Mouse (Mus musculus): ENCODE measurements at regions not wholly inside any gene's neighbourhood (a gene's known extent, or its start where the extent isn't known, plus 50 kb on each side); places are given as distances from the start of the nearest gene placed in this dataset.
A peak's percentile ranks its signal among the peaks of the same experiment; 100 is the strongest.

GRCm38 (mm10) chr2:11416122-11416521 lies 137.8 kb downstream of the Pfkfb3 start:
- no peak for DNase-seq (ENCODE audit: low spot score)

- no peak for DNase-seq (ENCODE audit: low spot score)
Measured at GRCm38 (mm10) chr2:11412521-11412920, 141.4 kb downstream of the Pfkfb3 start.

- DNase-seq (ENCODE audit: low spot score): no peak
Measured at GRCm38 (mm10) chr2:11408497-11408896, 145.4 kb downstream of the Pfkfb3 start.

- no peak for DNase-seq (ENCODE audit: low spot score)
Measured at GRCm38 (mm10) chr2:11406103-11406615, 147.7 kb downstream of the Pfkfb3 start.

- DNase-seq (ENCODE audit: low spot score): no peak
Measured at GRCm38 (mm10) chr2:11402218-11402848, 151.5 kb downstream of the Pfkfb3 start.

- no peak for DNase-seq (ENCODE audit: low spot score)
Measured at GRCm38 (mm10) chr2:11399411-11399810, 154.5 kb downstream of the Pfkfb3 start.

GRCm38 (mm10) chr2:11398949-11399348 lies 154.9 kb downstream of the Pfkfb3 start:
- DNase-seq (ENCODE audit: low spot score): no peak

- DNase-seq (ENCODE audit: low spot score): no peak
Measured at GRCm38 (mm10) chr2:11398391-11398790, 155.5 kb downstream of the Pfkfb3 start.

GRCm38 (mm10) chr2:11396835-11397234 lies 157.0 kb downstream of the Pfkfb3 start:
- no peak for DNase-seq (ENCODE audit: low spot score)

GRCm38 (mm10) chr2:11394675-11395349 lies 159.1 kb downstream of the Pfkfb3 start:
- DNase-seq (ENCODE audit: low spot score): no peak

GRCm38 (mm10) chr2:11391725-11392124 lies 162.2 kb downstream of the Pfkfb3 start:
- DNase-seq (ENCODE audit: low spot score): no peak

- DNase-seq (ENCODE audit: low spot score): no peak
Measured at GRCm38 (mm10) chr2:11390667-11391334, 163.1 kb downstream of the Pfkfb3 start.

GRCm38 (mm10) chr2:11387623-11388022 lies 166.3 kb downstream of the Pfkfb3 start:
- DNase-seq (ENCODE audit: low spot score): no peak

GRCm38 (mm10) chr2:11383815-11384214 lies 170.1 kb downstream of the Pfkfb3 start:
- DNase-seq (ENCODE audit: low spot score): no peak

GRCm38 (mm10) chr2:11377213-11377612 lies 176.7 kb downstream of the Pfkfb3 start:
- DNase-seq (ENCODE audit: low spot score): no peak

- no peak for DNase-seq (ENCODE audit: low spot score)
Measured at GRCm38 (mm10) chr2:11375726-11376454, 178.0 kb downstream of the Pfkfb3 start.

GRCm38 (mm10) chr2:11375092-11375491 lies 178.8 kb downstream of the Pfkfb3 start:
- peak; percentile 13 for DNase-seq (ENCODE audit: low spot score)

- no peak for DNase-seq (ENCODE audit: low spot score)
Measured at GRCm38 (mm10) chr2:11370273-11370672, 183.6 kb downstream of the Pfkfb3 start.

GRCm38 (mm10) chr2:11367319-11367718 lies 186.6 kb downstream of the Pfkfb3 start:
- DNase-seq (ENCODE audit: low spot score): no peak

GRCm38 (mm10) chr2:11365815-11366214 lies 188.1 kb downstream of the Pfkfb3 start:
- DNase-seq (ENCODE audit: low spot score): no peak

GRCm38 (mm10) chr2:11365371-11365770 lies 188.5 kb downstream of the Pfkfb3 start:
- no peak for DNase-seq (ENCODE audit: low spot score)

- no peak for DNase-seq (ENCODE audit: low spot score)
Measured at GRCm38 (mm10) chr2:11364111-11364510, 189.8 kb downstream of the Pfkfb3 start.

Data from ovary, adult 18-20 months (tissue).